Mouse (Mus musculus) brain, adult 2 months (tissue): ENCODE measurements at regions not wholly inside any gene's neighbourhood (a gene's known extent, or its start where the extent isn't known, plus 50 kb on each side); places are given as distances from the start of the nearest gene placed in this dataset.

Experiments used
- DNase-seq: peaks from one replicate; pipeline ENCODE4 v3.0.0; 2011; ENCODE audit warnings: low read depth, low spot score

- DNase-seq: peak; percentile 51
These were observed 62.7 kb downstream of the Bmp2 start for GRCm38 (mm10) chr2:133614672-133615071.

GRCm38 (mm10) chr2:133615299-133615698 lies 63.3 kb downstream of the Bmp2 start:
- DNase-seq: no peak

GRCm38 (mm10) chr2:133617317-133617835 lies 65.4 kb downstream of the Bmp2 start:
- no peak for DNase-seq

GRCm38 (mm10) chr2:133622523-133622922 lies 70.6 kb downstream of the Bmp2 start:
- no peak for DNase-seq

GRCm38 (mm10) chr2:133625542-133625941 lies 73.6 kb downstream of the Bmp2 start:
- no peak for DNase-seq

- DNase-seq: no peak
These were observed 76.9 kb downstream of the Bmp2 start for GRCm38 (mm10) chr2:133628874-133629273.

GRCm38 (mm10) chr2:133635434-133635833 lies 83.5 kb downstream of the Bmp2 start:
- no peak for DNase-seq

GRCm38 (mm10) chr2:133649874-133650481 lies 98.0 kb downstream of the Bmp2 start:
- no peak for DNase-seq

GRCm38 (mm10) chr2:133666331-133667054 lies 114.5 kb downstream of the Bmp2 start:
- DNase-seq: no peak

- no peak for DNase-seq
These were observed 115.1 kb downstream of the Bmp2 start for GRCm38 (mm10) chr2:133667055-133667395.

GRCm38 (mm10) chr2:133669821-133670220 lies 117.9 kb downstream of the Bmp2 start:
- DNase-seq: peak; percentile 21

- peak; percentile 8 for DNase-seq
These were observed 119.6 kb downstream of the Bmp2 start for GRCm38 (mm10) chr2:133671528-133671927.

GRCm38 (mm10) chr2:133684367-133684766 lies 132.4 kb downstream of the Bmp2 start:
- DNase-seq: no peak

- no peak for DNase-seq
These were observed 136.3 kb downstream of the Bmp2 start for GRCm38 (mm10) chr2:133688121-133688787.

GRCm38 (mm10) chr2:133688788-133689155 lies 136.8 kb downstream of the Bmp2 start:
- no peak for DNase-seq

GRCm38 (mm10) chr2:133708735-133709584 lies 157.0 kb downstream of the Bmp2 start:
- DNase-seq: peak; percentile 28

GRCm38 (mm10) chr2:133716243-133716642 lies 164.3 kb downstream of the Bmp2 start:
- peak; percentile 33 for DNase-seq

- no peak for DNase-seq
These were observed 165.1 kb downstream of the Bmp2 start for GRCm38 (mm10) chr2:133717076-133717475.

GRCm38 (mm10) chr2:133724310-133724709 lies 172.4 kb downstream of the Bmp2 start:
- peak; percentile 69 for DNase-seq

GRCm38 (mm10) chr2:133724757-133725156 lies 172.8 kb downstream of the Bmp2 start:
- no peak for DNase-seq

GRCm38 (mm10) chr2:133734469-133735225 lies 182.7 kb downstream of the Bmp2 start:
- no peak for DNase-seq
